Mouse (Mus musculus) 416B (cell line): ENCODE measurements around the gene Rnf44.
A peak's percentile ranks its signal among the peaks of the same experiment; 100 is the strongest.

Experiments
- DNase-seq: peaks from one replicate; pipeline ENCODE4 v3.0.0; 2011; ENCODE audit warnings: low read depth

Rnf44 gene

GRCm38 (mm10) chr13:54693558-54694347 lies at the start of gene Rnf44:
Gene Rnf44 (minus strand): TSS chr13:54693907.
- peak; percentile 99 for DNase-seq

- no peak for DNase-seq
Measured at GRCm38 (mm10) chr13:54738213-54738601, 44.5 kb upstream of the Rnf44 start.

GRCm38 (mm10) chr13:54737488-54738212 lies 43.9 kb upstream of the Rnf44 start:
- no peak for DNase-seq

GRCm38 (mm10) chr13:54736931-54737330 lies 43.2 kb upstream of the Rnf44 start:
- no peak for DNase-seq

- no peak for DNase-seq
Measured at GRCm38 (mm10) chr13:54726131-54726530, 32.4 kb upstream of the Rnf44 start.

GRCm38 (mm10) chr13:54723143-54723542 lies 29.4 kb upstream of the Rnf44 start:
- DNase-seq, result no peak

- peak; percentile 49 for DNase-seq
Measured at GRCm38 (mm10) chr13:54716916-54717315, 23.2 kb upstream of the Rnf44 start.

GRCm38 (mm10) chr13:54714996-54715395 lies 21.3 kb upstream of the Rnf44 start:
- no peak for DNase-seq

GRCm38 (mm10) chr13:54714393-54714792 lies 20.7 kb upstream of the Rnf44 start:
- peak; percentile 34 for DNase-seq

- DNase-seq, result peak; percentile 17
Measured at GRCm38 (mm10) chr13:54710866-54711265, 17.2 kb upstream of the Rnf44 start.

GRCm38 (mm10) chr13:54704890-54705289 lies 11.2 kb upstream of the Rnf44 start:
- DNase-seq, result no peak

GRCm38 (mm10) chr13:54702507-54702906 lies 8.8 kb upstream of the Rnf44 start:
- DNase-seq, result no peak

GRCm38 (mm10) chr13:54701243-54701642 lies 7.5 kb upstream of the Rnf44 start, which contains the start of gene Cdhr2:
Gene Cdhr2 (plus strand): TSS chr13:54701461.
- no peak for DNase-seq

GRCm38 (mm10) chr13:54695479-54696230 lies 1.9 kb upstream of the Rnf44 start:
- peak; percentile 82 for DNase-seq

- DNase-seq, result no peak
Measured at GRCm38 (mm10) chr13:54694348-54695060, 797 bp upstream of the Rnf44 start.

GRCm38 (mm10) chr13:54692711-54693557 lies 773 bp downstream of the Rnf44 start:
- DNase-seq, result peak; percentile 44

- peak; percentile 53 for DNase-seq
Measured at GRCm38 (mm10) chr13:54691737-54692136, 2.0 kb downstream of the Rnf44 start.

GRCm38 (mm10) chr13:54690151-54690740 lies 3.5 kb downstream of the Rnf44 start:
- no peak for DNase-seq

GRCm38 (mm10) chr13:54687575-54688424 lies 5.9 kb downstream of the Rnf44 start:
- peak; percentile 99 for DNase-seq

- DNase-seq, result peak; percentile 90
Measured at GRCm38 (mm10) chr13:54687096-54687495, 6.6 kb downstream of the Rnf44 start.
